Mouse (Mus musculus) frontal cortex, postnatal 36 days (tissue): ENCODE data around the gene Tubb4a.
A peak's percentile ranks its signal among the peaks of the same experiment; 100 is the strongest.

Experiments used
- DNase-seq, 2 experiments: peaks; one replicate each; pipeline ENCODE4 v3.0.0; 2022; ENCODE audit warnings: low spot score in 2 of 2

Gene Tubb4a

GRCm38 (mm10) chr17:57102276-57102675 is 14.7 kb upstream of the Tubb4a start:
- DNase-seq = no peak

DNA sequence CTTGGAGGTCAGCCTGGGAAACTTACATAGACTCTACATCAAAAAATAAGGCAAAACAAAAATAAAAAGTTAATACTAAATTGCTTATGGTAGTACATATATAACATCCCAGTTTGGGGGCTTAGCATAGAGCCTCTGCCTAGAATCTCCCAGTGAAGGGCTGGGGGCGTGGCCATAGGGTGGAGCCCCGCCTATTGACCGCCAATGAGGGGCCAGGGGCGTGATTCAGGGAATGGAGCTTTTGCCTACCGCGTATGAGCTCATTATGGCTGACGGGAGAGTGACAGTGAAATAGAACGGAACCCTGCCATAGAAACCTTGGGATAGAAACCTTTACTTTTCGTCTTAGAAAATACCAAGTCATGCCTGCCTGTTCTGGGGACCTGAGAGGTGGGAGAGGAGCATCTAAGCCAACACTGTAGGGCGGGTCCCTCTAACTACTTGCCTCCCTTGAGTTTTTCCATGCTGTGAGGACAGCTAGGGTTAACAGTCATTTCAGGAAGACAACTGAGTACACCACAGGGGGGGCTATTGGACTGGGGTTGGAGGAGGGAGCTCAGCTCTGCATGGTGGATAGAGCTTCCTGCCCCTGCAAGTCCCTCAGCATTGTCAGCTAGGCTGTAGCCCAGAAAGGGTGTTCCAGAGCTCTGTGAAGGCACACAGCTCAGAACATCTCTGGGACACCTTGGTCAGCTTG is 12.2 kb upstream of the Tubb4a start:
- DNase-seq = no peak

DNA sequence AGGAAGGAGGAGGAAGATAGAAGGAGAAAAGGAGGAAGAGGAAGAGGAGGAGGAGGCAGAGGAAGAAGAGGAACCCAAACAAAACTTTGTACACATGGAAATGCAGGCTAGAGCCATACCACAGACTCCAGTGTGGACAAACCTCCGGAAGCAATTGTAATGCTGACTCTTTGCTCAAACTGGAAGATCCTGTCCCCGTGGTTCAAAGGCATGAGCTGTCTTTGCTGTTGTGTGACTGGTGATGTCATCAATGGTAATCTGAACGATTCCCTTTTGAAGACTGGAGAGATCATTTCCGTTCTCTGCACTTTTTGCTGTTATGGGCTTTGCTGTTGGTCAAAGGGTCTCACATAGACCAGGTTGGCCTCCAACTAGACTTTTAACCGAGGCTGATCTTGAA is 10.7 kb upstream of the Tubb4a start:
- DNase-seq = no peak

GRCm38 (mm10) chr17:57096623-57096920 is 9.0 kb upstream of the Tubb4a start:
- peak; percentile 81 to 83 for DNase-seq

- DNase-seq = no peak
Observed at GRCm38 (mm10) chr17:57095855-57096622, 8.5 kb upstream of the Tubb4a start.

DNA sequence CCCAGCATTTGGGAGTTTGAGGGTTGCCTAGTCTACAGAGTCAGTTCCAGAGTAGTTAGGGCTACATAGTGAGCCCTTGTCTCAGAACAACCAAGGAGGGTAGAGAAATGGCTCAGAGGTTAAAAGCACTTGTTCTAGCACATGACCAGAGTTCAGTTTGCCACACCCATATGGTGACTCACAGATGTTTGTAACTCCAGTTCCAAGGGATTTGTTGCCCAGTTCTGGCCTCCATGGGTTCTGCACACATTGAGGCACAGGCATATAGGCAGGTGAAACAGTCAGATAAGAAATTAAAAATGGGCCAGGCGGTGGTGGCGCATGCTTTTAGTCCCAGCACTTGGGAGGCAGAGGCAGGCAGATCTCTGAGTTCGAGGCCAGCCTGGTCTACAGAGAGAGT is 6.6 kb upstream of the Tubb4a start:
- no peak for DNase-seq

- no peak for DNase-seq
Observed at GRCm38 (mm10) chr17:57085970-57086757, 1.4 kb downstream of the Tubb4a start.

DNA sequence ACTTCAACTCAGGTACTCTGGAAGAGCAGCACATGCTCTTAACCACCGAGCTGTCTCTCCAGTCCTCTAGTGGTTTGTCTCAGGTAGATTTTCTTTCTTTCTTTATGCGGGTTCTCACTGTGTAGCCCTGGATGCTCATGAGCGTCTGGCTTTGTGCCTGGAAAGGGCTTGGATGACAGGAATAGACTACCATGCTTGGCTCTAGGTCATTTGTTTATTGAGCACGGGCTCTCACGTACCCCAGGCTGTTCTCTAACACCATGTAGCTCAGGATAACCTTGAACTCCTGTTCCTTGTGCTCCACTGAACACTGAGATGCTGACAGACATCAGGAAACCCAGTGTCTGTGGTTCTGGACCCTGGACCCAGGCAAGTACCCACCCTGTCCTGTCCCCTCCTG is 5.1 kb downstream of the Tubb4a start:
- DNase-seq = no peak

GRCm38 (mm10) chr17:57081234-57081842 is 6.2 kb downstream of the Tubb4a start:
- DNase-seq = no peak

DNA sequence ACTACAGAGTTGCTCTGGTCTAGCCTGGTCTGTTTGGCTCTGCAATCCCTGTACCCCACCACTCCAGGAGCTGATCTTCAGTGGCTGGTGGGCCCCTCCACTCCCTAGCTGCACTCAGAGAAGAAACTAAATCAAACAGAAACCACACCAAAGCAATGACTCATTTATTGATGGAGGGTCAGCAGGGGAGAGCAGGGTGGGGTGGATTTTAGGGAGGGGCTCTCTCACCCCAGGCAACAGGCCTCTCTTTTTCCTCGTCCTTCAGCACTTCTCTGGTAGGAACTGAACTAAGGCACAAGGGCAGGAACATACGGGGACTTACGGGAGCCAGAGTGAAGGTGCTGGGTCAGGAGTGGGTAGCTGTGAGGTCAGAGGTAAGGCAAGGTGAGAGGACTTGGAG is 7.7 kb downstream of the Tubb4a start:
- no peak for DNase-seq

GRCm38 (mm10) chr17:57078336-57078735 is 9.2 kb downstream of the Tubb4a start, which contains the start of gene Dennd1c:
Dennd1c (minus strand) TSS chr17:57078514.
- no peak for DNase-seq

DNA sequence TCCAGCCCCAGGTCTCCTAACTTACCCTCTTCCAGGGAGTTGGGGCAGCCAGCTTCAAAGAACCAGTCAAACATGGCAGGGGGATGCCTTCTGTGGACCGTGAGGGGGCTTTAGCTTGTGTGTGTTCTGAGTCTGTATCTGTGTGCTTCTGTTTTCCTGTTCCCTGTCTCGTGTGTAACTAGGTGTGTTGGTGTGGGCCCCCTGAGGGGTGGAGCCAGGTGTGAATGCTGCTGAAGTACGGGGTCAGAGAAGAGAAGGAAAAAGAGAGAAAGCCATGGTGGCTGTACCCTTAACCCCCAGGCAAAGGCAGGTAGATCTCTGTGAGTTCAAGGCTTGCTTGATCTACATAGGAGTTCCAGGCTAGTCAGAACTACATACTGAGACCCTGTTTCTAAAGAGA is 10.7 kb downstream of the Tubb4a start:
- no peak for DNase-seq

GRCm38 (mm10) chr17:57070699-57071098 is 16.9 kb downstream of the Tubb4a start:
- DNase-seq = no peak

DNA sequence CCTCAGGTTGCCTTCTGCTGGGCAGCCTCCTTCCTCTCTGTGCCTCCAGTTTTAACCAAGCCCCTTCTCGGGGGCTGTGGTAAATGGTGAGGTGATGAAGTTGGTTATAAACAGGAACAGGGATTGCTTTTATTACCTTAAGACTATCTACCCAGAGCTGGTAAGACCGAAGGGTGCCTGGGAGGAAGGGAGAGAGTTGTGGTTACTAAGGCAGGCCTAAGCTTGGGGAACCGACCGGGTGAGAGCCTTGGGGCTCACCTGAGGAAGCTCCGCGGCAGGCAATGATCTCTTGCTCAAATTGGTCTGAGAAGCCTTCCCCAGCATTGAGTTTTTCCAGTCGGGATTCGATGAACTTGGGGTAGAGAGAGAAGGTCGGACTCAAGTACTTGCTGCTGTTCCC is 17.3 kb downstream of the Tubb4a start:
- DNase-seq = no peak

- no peak for DNase-seq
Observed at GRCm38 (mm10) chr17:57066908-57067307, 20.7 kb downstream of the Tubb4a start.

GRCm38 (mm10) chr17:57063031-57063430 is 24.6 kb downstream of the Tubb4a start:
- no peak for DNase-seq

DNA sequence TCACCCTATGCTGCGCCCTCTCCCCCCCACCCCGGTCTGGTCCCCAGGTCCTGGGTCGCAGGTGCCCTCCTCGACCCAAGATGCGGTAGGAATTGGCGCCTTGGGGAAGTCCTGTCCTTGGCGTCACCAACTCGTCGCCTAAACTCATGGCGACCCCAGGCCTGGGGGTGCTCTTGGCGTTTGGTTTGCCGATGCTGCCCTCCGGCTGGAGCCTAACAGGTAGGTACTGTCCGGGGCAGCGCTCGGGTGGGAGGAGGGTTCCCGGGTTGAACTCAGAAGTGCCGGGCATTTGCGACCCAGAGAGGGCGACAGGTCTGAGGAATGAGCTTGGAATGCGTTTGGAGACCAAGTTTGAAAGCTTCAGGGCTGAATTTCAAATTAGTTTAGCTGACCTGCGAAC is 25.0 kb downstream of the Tubb4a start:
- DNase-seq = no peak

- DNase-seq = no peak
Observed at GRCm38 (mm10) chr17:57062011-57062521, 25.5 kb downstream of the Tubb4a start.

DNA sequence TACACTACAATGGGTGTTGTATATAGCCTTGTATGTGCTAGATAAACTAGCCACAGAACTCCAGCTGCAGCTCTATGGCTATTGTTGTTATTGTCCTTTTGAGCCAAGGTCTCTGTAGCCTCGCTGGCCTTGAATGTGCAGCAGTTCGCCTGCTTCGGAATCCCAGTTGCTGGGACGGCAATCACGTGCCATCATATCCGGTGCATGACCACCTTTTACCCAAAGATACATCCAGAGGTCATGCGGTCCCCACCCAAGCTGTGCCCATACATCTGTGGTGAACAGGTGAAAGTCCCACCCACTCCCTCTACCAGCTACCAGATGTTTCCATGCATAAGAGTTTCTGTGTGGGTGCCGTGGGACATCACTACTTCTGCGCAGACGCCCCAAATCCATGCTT is 26.5 kb downstream of the Tubb4a start:
- DNase-seq = no peak

DNA sequence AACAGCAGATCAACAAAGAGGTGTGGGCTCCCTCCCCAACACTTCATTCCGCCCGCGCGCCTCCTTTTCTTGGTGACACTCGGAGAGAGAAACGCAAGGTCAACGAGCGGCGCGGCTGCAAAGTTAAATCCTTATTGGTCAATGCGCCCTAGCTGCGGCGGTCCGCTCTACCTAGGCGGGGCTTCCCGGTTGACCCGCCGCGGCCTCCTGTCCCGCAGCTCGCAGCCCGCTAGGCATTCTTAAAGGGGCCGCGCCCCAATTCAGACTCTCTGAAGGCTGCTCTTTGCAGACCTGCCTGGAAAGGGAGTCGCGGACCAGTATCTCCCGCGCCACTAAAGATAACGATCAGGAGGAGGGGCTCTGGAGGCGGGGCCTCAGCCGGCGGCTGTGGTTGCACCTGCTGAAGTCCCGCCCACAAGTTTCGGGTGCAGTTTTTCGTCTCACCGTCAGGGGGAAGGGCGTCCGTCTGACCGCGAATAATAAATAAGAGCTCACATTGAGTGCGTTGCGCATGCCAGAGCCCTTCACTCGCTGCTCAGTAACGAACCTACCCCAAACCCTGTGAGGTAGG is 27.3 kb downstream of the Tubb4a start:
- peak; percentile 97 for DNase-seq

- peak; percentile 68 for DNase-seq
Observed at GRCm38 (mm10) chr17:57059486-57059977, 28.1 kb downstream of the Tubb4a start, which contains the start of gene Slc25a23. Slc25a23 (minus strand) TSS chr17:57059863.
